Mouse (Mus musculus) small intestine, adult 2 months (tissue): ENCODE results near the gene AL731706.2. TPM values are rescaled to one million over a fixed set of nuclear protein-coding genes. Genes with fewer than 3 reads are reported as not detected.
A peak's percentile ranks its signal among the peaks of the same experiment; 100 is the strongest.

ENCODE experiments used
- H3K27ac ChIP-seq: fragments of 200-500 bp; 2 replicates; pipeline ENCODE4 v1.5.1; 2012; ENCODE audit warnings: low read depth, low read length, control low read depth, inconsistent platforms; ENCODE audit not compliant: insufficient read depth
- H3K27me3 ChIP-seq: fragments of 200-500 bp; 2 replicates; pipeline ENCODE4 v1.6.1; 2012; ENCODE audit warnings: mild to moderate bottlenecking, moderate library complexity, low read length, inconsistent platforms; ENCODE audit not compliant: control insufficient read depth, insufficient read depth
- H3K36me3 ChIP-seq: fragments of 200-500 bp; 2 replicates; pipeline ENCODE4 v1.6.1; 2012; ENCODE audit warnings: mild to moderate bottlenecking, low read length, control low read depth, inconsistent platforms; ENCODE audit not compliant: control insufficient read depth, insufficient read depth
- H3K4me1 ChIP-seq: fragments of 200-500 bp; 2 replicates; pipeline ENCODE4 v1.6.1; 2012; ENCODE audit warnings: low read length, inconsistent platforms, mixed read lengths; ENCODE audit not compliant: control insufficient read depth, insufficient read depth, insufficient read length
- H3K4me3 ChIP-seq: fragments of 200-500 bp; 2 replicates; pipeline ENCODE4 v1.5.1; 2012; ENCODE audit warnings: low read depth, mild to moderate bottlenecking, control low read depth, inconsistent platforms, low read length, moderate library complexity
- CTCF ChIP-seq: fragments of 200-500 bp; IDR thresholded peaks from 2 replicates; pipeline ENCODE4 v1.5.1; 2012; ENCODE audit warnings: low read depth, mild to moderate bottlenecking, control low read depth, inconsistent platforms, low read length, moderate library complexity, mixed read lengths; ENCODE audit not compliant: insufficient replicate concordance, insufficient read length; ENCODE audit errors: extremely low read depth
- POLR2A ChIP-seq: fragments of 200-500 bp; IDR thresholded peaks from 2 replicates; pipeline ENCODE4 v1.6.1; 2012; ENCODE audit warnings: low read depth, mild to moderate bottlenecking, control low read depth, inconsistent platforms, low read length, moderate library complexity
- WGBS: fragments of 180-500 bp; shearing (Covaris S2); methylation state at CpG from one replicate; pipeline ENCODE4 v1.1.7; 2018; 5-methylcytosine and 5-hydroxymethylcytosine counted together
- polyA plus RNA-seq: library from polyadenylated mRNA; depleted of rRNA; stranded (reverse); fragments of >200 nt; gene quantifications from 2 replicates; pipeline ENCODE4 v1.2.3, GENCODE M21; 2012; rRNA removed

AL731706.2 gene
- polyA plus RNA-seq = not detected in 2 replicates

DNA sequence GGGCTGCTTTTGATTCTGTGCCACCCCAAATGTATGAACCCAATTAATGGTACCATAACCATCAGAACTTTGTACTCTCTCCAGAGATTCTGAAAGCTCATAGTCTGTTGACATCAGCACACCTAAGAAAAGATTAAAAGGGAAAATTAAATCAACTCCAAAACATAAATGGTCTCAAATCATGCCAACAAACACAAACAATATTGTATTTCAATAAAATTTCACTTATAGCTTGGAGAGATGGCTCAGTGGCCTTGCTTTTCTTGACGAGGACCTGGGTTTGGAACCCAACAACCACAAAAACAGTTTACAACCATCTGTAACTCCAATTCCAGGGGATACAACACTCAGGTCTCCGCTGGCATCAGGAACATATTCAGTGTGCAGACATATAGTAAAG is at the start of gene AL731706.2:
TSS of gene AL731706.2 (minus strand) at position 101 of the 400 bp plus-strand sequence.
- no peaks in the 10 kb centered on the region for H3K27me3 ChIP-seq
- peaks cover 6% of the 10 kb centered on the region; the same call in 1 of the 2 replicates for H3K4me1 ChIP-seq
- H3K27ac ChIP-seq = no peak within 1 kb of the TSS
- TF ChIP-seq CTCF = no peak
- no peak within 1 kb of the TSS for H3K4me3 ChIP-seq
- H3K36me3 ChIP-seq = peaks cover 32% of the 10 kb centered on the region
- 97% methylated on average over 2 of the region's 2 CpGs for WGBS

DNA sequence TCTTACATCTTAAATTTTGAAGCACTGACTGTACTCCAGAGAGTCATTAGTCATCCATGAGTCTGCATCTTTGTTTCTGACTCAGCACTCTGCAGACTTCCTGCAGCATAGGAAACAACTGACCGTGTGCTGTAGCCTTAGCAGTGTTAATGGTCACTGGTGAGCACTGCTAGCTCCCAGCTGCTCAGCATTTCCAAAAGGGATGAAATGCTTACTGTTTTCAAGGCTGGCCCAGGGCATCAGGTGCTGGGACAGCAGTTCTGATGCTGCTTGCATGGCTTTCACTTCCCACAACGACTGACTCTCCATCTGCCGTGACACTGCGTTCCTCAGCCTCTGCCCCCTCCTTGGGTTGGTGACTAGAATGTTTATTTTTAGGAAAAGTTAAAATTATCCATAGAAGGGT is 35.5 kb upstream of the AL731706.2 start:
- Histone ChIP-seq H3K27ac (peak overlapping the region; percentile 2; the same call in 1 of the 2 replicates), H3K36me3 (no peaks in the 10 kb centered on the region; the same call in 1 of the 2 replicates), H3K27me3 (no peaks in the 10 kb centered on the region), H3K4me3 (no peak overlapping the region), H3K4me1 (peaks cover 9% of the 10 kb centered on the region; the same call in 1 of the 2 replicates)
- 53% methylated on average over 4 of the region's 4 CpGs for WGBS
- no peak for TF ChIP-seq POLR2A
- no peak for TF ChIP-seq CTCF

DNA sequence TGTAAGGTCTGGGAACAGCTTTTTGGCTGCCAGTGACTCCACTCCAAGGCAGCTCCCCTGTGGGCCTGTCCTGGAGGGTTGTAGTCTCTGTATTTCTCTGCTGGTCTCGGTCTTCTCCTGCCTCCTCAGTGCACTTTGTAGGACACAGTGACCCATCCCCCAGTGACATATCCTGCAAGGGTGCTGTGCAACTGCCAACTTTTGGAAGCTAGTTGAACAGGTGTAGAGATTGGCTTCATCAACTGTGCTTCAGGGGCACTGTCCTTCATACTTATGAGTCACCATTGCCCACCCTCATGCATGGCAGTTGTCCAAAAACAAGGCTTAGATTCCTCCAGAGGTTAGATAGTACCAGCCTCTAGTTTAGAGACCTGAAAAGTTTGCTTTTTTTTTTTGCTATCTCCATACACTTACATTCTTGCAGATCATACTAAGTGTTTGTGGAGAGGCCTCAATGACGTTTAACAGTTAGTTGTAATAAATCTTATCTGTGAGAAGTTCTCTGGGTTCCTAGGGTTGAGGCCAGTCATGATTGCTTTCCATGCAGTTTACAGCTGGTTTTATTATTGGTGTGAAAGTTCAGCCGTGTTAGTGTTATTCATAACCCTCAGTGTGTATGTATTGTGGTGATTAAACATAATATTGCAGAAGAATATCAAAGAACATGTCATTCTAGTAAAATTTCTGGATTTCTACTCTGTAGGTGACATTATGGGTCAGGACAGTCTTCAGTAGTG is 34.9 kb upstream of the AL731706.2 start:
- H3K36me3 ChIP-seq = no peaks in the 10 kb centered on the region; the same call in 1 of the 2 replicates
- TF ChIP-seq CTCF (no peak), POLR2A (no peak)
- 31% methylated on average over 3 of the region's 3 CpGs for WGBS
- peaks cover 9% of the 10 kb centered on the region; the same call in 1 of the 2 replicates for H3K4me1 ChIP-seq
- H3K4me3 ChIP-seq = no peak overlapping the region
- H3K27ac ChIP-seq = no peak overlapping the region
- H3K27me3 ChIP-seq = no peaks in the 10 kb centered on the region

DNA sequence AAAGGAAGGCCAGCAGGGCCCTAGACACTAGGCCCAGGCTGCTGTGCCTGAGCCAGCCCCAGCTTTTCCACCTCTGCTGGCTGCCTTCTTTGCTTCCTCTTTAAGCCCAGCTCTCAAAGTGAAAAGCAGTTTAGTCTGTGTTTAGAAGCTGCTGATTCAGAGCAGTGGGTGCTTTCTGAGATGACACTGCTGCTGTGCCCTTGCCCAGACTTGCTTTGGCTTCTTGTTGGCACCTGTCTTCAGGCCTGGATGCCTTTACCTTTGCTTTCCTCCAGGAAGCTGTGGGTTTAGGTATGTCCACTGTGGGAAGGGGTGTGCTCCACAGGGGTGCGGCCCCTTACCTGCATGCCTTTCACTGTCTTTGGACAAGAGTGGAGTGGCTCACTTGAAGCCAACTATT is 34.0 kb upstream of the AL731706.2 start:
- Histone ChIP-seq H3K36me3 (no peaks in the 10 kb centered on the region; the same call in 1 of the 2 replicates), H3K27ac (no peak overlapping the region), H3K4me1 (peaks cover 9% of the 10 kb centered on the region; the same call in 1 of the 2 replicates), H3K4me3 (no peak overlapping the region), H3K27me3 (no peaks in the 10 kb centered on the region)
- TF ChIP-seq POLR2A (no peak), CTCF (no peak)
- WGBS = 97% methylated on average over 1 of the region's 1 CpGs

DNA sequence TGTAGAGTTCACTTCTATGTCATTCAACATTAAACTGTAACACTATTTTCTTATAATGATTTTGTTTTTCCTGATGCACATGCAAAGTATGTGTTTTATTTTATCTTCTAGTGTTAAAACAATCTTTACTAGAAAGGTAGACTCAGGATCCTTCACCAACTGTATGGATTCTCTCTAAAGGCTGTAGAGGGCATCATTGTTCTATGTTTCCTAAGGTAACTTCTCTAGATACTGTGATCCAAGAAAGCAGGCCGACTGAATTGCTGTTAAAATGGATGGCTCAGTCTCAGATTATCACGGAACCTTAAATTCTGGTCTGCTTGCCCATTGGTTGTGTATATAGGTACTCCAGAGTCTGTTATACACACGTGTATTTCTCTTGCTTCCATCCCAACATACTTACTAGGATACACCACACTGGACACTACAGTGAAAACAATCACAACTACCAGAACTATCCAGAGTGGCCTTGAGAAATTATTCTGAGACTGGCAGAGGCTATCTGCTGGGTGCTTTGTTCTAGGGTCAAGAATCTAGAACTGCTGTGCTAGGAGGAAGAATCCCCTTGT is 28.9 kb upstream of the AL731706.2 start:
- H3K27me3 ChIP-seq = no peaks in the 10 kb centered on the region
- no peaks in the 10 kb centered on the region; the same call in 1 of the 2 replicates for H3K36me3 ChIP-seq
- H3K4me1 ChIP-seq = no peaks in the 10 kb centered on the region; the same call in 1 of the 2 replicates
- H3K4me3 ChIP-seq = no peak overlapping the region
- TF ChIP-seq POLR2A = no peak
- no peak for TF ChIP-seq CTCF
- WGBS = 45% methylated on average over 3 of the region's 3 CpGs
- H3K27ac ChIP-seq = no peak overlapping the region

DNA sequence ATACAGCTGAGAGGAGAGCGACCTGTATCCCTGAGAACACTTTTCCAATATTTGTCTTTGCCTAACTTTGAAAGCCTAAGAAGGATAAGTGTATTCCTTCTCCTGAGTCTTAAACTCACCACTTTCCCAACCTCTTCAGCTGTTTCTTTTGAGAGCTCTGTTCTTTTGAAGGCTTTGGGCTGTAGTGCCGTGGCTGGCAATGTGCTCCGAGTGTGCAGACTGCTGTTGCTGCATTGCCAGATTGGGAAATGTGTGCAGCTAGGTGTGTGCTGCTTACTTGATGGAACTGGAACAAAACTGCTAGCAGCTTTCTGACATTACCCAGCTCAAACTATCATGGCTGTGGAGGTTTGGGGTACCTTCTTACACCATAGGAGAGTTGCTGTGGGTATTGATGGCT is 27.5 kb upstream of the AL731706.2 start:
- Histone ChIP-seq H3K4me3 (no peak overlapping the region), H3K4me1 (no peaks in the 10 kb centered on the region), H3K27me3 (no peaks in the 10 kb centered on the region), H3K27ac (no peak overlapping the region), H3K36me3 (no peaks in the 10 kb centered on the region; the same call in 1 of the 2 replicates)
- TF ChIP-seq CTCF (no peak), POLR2A (no peak)
- WGBS = 84% methylated on average over 3 of the region's 3 CpGs

DNA sequence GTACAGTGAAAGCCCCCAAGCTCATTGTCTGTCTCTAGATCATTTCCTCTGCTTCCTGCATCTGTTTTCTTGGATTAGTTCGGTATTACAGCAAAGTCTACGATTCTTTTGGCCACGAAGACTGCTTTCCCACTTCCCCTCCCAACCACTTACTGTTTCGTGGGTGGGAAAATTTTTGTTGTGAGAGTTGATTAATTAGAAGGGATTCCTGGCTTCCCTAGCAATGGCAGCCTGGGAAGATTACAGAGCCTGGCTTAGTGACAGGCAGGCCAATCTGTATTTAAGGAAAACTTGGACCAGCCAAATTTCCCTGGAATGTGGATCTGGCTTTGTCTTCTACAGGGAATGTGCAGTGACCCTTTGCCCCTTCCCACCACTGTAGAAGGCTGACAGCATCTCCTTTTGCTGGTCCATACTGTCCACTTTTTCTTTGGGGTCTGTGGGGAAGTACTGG is 26.5 kb upstream of the AL731706.2 start:
- WGBS = 57% methylated on average over 4 of the region's 4 CpGs
- Histone ChIP-seq H3K27ac (no peak overlapping the region), H3K36me3 (no peaks in the 10 kb centered on the region; the same call in 1 of the 2 replicates), H3K27me3 (no peaks in the 10 kb centered on the region), H3K4me3 (no peak overlapping the region), H3K4me1 (no peaks in the 10 kb centered on the region)
- TF ChIP-seq POLR2A (no peak), CTCF (no peak)
